Mouse (Mus musculus): ENCODE results near the gene A230072I06Rik.

The A230072I06Rik gene

DNA sequence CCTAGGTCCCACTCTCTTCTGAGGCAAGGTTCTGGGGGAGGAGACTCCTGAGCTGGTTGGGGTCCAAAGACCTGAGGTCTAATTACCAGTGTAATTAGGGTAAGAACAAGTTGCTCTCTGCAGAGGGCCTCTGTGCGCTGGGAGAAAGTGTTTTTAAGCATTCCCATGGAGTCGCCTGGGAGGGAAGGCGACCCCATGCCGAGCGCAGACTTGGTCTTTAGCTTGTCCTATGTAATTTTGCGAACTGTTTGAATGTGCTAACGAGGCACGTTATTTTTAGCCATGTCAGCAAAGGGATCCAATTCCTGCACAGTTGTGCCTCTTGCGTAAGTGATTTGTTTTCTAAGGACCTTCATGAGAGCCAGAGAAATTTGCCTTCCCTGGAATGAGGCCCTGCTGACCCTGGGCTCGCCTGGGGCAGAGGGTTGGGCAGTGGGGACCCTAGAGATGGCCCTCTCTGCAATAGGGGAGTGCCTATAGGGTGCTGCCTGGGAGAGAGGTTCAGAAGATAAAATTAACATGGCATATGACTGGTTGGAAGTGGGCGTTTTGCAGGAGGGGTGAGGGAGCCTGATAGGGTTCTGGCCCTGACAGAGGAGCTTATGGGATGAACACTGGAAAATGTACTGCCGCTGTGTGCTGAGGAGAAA, at the start of gene A230072I06Rik:
A230072I06Rik (plus strand) TSS at position 157 of the 650 bp plus-strand sequence.
- in situ Hi-C loops (cut with MboI, MseI), result no loop called here

DNA sequence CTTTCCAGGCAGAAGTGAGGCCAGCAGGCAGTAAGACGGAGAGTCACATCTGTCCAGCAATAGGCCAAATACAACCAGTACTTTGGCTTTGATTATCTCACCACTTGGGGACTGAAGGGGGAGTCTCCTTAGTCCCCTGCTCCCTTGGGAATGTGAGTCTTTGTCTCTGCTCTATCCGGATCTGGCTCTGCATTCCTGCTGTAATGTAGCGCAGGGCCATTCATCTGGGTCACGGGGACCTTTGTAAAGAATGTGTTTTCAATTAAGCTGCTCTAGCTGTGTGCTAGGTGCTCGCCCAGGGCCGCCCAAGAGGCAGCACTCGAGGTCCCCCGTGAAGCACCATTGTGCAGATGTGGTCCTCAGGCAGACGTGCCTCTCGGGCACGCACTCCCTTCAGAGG, 44.6 kb upstream of the A230072I06Rik start:
- in situ Hi-C loops (cut with MboI, MseI), result loop anchor here (5.0 kb wide), 1 partner anchor 47 kb away; no protein-coding TSS in a partner anchor

DNA sequence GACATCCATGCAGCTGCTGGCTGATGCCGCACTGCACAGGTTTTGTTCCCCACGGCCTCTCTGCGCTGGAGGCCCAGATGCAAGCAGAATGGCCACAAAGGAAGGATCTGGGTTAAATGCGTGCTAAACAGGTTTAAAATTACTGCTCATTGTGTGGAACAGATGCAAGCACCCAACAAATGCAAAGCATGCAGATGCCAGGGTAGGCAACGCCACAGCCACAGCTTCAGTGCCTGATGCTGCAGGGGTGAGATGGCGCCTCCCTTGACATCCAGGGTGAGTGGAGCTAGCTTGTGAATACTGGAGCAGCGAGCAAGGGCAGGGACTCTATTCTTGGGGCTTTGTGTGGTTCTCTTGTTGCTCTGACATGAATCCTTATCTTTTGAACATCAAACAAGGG, 39.8 kb upstream of the A230072I06Rik start:
- in situ Hi-C loops (cut with MboI, MseI), result no loop called here

DNA sequence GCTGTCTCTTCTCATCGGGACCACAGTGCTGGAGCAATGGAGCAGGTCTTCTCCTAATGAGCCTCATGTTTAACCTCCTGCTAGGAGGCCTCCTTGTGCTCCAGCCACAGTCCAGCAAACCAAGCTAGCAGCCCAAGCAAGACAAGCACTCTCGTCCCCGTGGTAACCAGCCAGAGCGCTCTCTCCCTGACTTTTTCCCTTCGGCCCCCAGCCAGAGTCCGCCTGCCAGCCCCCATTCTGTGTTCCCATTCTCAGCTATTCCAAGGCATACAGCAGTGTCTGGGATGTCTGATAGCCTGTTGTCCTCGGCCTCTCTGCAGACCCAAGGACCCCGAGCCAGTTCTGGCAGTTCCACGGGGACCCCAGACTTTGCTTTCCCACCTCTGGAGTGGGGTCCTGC, 38.5 kb upstream of the A230072I06Rik start:
- in situ Hi-C loops (cut with MboI, MseI), result no loop called here

DNA sequence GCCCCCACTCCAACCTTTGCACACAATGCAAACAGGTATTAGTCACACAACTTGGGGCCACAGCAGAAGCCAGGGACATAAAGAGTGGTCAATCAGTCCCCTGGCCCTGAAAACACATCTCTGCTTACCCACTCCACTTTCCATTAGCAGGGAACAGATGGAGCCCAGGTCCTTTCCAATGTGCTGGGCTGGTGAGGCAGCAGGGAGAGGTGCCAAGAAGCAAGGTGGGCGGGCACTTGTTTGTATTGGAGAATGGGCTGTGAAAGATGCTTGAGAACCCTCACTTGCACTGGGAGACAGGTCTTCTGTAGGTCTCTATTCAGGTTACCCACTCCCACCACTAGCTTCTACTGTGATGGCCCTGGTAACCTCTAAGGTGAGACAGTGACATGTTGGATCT, 34.9 kb upstream of the A230072I06Rik start:
- in situ Hi-C loops (cut with MboI, MseI), result no loop called here

DNA sequence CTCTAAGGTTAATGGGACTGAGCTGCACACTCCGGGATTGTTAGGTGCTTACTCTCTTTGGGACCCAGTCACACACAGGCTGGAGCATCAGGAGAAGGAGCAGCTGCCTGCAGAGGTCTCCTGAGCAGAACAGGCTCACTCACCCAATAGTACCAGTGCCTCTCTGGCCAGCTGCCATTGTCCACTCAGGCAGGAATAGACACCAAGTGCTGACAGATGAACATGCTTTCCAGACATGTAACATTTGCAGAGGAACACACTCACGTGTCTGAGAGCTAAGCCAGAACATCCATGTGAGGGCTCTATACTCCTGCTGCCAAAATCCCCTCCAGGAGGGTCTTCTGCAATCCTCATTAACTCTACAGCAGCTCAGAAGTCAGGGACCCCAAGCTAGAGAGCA, 18.7 kb upstream of the A230072I06Rik start:
- in situ Hi-C loops (cut with MboI, MseI), result no loop called here

DNA sequence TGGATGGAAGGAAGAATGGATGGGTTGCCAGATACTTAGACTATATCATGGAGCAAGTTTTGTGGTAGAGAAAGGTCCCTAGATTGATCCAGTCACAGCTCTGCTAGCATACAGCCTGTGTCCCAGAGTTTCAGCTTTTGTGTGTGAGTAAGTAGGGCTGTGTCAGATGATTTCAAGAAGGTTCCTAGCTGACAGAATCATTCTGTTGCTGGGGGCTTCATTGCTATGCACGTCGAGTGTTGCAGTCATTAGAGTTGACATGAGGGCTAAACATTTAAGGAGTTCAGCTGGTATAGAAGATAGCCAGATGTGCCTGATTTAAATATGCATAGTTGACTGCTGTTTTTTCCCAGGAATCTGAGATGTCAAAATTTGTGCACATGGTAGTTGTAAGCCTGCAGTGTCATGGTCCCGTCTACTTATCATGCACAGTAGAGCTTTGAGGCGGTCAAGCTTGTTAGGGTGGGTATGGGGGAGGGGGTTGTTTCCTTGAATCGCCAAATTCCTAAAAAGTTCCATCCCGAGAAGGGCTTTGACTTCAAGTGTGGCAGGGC, 18.1 kb upstream of the A230072I06Rik start:
- in situ Hi-C loops (cut with MboI, MseI), result no loop called here

DNA sequence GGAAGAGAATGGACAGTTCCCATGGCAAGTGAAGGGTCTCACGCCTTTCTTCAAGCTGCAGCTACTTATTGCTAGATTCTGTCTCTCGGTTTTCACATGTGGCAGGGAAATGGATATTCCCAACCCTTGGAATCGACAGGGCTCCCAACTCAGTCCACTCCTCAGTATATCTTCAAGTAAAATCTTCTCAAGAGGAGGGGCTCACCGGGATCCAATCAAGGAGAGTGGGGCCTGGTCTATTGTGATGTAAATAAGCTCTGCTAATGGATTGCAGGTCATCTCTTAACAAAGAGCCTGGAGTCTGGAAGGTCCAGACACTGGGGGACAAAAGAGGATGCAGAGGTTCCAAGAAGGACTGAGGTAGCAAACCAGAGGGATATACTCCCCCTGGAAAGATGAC, 17.1 kb upstream of the A230072I06Rik start:
- in situ Hi-C loops (cut with MboI, MseI), result no loop called here

DNA sequence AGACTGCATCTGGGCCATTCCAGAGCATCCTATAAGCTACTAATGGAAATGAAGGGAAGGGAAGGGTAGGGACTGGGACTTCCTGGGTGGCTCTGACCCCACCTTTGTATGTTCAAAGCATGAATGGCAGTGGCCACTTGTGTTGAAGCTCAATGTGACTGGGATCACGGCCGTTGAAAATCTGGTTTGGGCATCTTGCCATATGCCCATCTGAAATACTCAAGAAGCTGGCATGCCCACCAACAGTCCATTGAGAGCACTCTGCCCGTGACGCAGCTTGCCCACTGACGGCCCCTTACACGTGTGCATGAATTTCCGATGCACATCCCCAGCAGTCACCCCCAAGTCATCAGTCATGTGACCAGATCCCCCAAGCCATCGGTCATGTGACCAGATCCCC, 13.6 kb upstream of the A230072I06Rik start:
- in situ Hi-C loops (cut with MboI, MseI), result no loop called here

DNA sequence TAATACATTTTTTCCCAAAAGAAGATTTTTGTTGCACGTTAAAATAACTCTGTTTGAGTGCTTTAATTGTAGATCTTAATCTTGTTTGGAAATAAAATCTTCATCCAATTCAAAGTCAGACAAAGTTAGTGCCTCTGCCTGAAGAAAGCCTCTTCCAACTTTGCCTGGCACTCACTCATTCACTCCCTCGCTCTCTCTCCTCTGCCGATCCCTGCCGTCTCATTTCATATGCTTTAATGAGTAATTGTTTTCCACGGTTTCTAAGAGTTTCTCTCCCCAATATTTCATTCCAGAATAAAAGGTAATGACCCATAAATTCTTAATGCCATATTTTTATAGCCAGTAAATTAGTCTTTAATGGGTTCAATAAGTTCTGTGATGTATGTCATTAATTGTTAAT, 10.8 kb upstream of the A230072I06Rik start:
- in situ Hi-C loops (cut with MboI, MseI), result no loop called here

DNA sequence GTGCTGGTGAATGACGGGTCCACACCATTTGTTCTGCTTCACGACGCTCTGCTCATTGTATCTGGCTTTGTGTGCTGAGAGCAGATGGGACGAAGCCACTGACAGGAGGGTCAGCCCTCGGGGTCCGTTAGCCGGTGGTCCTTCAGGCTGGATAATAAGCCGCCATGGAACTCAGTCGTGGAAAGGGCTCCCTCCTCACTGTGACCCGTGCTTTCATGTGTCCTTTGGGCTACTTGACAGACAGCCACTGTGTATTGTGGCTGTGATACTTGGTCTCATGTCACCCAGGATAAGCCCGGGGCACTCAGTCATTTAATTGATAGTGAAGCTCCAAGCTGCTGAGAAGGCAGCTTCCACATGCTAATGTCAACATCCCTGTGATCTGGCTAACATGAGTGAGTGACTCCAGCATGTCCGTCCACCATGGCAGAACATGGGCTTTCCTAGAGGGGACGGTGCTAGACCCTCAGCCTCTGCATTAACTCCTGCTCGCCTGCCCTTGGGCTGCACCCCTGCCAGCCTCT, 10.3 kb upstream of the A230072I06Rik start:
- in situ Hi-C loops (cut with MboI, MseI), result no loop called here

DNA sequence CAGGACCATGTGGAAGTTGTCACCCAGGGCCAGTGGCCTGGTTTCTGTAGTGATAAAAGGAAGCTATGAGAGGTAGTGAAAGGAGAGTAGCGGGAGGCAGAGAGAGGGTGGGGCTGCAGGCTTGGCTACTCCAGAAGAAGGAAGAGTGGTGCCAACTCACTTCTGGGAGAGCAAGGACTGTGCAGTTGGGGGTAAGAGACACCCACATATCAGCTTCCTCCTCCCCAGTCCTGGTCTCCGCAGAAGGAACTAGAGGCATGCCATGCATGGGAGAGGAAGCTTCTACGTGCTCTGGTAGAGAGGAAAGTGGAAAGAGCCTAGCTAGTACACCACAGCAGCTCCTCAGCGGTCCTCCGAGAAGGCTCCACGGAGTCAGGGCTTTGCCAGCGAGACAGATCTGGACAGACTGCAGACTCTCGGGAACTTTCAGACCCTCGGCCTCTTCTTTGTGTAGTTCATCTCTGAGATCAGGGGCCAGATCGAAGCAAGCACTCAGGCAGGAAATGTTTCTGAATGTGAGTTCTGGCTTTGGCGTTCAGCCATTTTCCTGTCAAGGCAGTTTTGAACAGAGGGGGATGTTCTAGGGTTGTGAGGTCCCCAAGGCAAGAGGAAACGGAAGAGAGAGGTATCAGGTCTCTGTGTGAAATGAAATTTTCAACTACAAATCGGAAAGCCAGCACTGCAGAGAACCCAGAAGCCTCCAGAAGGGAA, 1.0 kb downstream of the A230072I06Rik start:
- in situ Hi-C loops (cut with MboI, MseI), result loop anchor here (10.0 kb wide), 1 partner anchor 1645 kb away; no protein-coding TSS in a partner anchor

DNA sequence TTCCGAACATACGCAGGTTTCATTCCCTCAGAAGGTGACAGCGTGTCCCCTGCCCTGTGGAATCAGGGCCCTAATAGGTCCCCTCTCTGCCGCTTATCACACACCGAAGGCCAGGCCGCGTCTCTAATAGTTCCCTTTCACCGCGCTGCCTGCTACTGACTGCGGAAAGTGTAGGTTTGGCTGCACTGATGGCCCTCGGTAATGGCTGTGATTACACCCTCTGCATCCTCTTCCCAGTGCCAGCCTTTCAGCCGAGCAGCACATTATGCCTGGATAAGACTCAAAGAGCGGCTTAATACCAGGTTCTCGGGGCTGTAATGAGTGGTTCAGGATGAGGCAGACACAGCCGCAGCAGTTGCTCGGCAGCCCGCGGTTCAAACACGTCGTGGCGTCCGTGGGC, 3.5 kb downstream of the A230072I06Rik start:
- in situ Hi-C loops (cut with MboI, MseI), result loop anchor here (10.0 kb wide), 1 partner anchor 1647 kb away; no protein-coding TSS in a partner anchor

DNA sequence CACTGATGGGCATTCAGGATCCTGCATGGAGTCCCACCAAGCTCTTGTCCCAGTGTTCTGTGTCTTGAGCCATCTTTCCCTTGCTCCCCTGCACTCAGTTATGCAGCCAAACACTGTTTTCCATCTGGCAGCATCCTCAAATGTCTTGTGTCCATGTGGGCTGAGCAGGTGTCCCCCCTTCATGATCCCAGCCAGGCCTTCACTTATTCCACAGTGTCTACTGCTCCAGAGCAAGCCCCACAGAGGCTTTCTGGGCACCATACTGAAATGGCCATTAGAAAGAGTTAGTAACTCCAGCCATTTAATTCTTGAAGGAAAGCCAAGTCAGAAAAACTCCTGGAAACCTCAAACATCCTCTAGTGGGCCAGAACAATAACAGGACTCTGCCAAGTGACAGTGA, 11.9 kb downstream of the A230072I06Rik start:
- in situ Hi-C loops (cut with MboI, MseI), result no loop called here

DNA sequence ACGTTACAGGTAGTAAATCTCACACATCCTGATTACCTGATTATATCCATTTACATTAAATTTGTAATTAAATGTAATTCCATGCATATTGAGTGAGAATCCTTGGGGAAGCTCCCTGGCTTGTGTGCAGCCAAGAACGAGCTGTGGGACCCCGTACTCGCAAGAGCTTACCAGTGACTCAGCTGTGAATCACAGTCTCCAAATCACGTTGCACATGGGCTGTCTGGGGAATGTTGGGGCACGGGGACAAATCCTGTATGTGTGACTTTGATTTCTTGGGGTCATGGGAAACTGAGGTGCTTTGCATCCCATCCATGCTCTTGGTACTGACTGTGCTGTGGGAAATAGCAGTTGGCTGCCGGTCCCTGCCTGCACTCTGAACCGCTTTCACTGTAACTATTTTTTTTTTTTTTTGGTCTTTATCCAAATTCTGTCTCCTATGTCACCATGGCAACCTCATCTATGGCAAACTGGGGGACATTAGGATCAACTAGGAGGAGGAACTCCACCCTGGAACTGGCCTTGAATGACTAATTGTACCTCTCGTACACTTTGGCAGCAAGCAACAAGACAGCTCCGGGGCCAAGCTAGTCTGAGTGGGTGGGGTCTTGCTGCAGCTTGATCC, 19.8 kb downstream of the A230072I06Rik start:
- in situ Hi-C loops (cut with MboI, MseI), result no loop called here

DNA sequence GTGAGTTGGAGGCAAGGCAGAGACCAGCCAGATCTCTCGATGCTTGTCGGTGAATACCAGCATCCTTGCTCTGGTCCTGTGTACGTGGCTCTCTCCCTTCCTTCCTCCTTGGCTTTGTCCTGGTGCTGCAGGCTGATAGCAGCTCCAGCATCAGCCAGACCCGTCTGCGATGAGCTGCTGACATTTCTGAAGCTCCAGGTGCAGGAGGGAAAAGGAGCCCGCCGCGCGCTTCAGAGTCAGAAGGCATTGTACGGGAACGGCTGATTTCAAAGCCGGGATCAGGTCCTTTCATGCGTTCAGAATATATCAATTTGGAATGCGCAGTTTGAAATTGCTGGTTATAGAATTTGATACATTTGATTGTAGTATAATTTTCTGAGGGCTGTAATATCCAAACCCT, 23.4 kb downstream of the A230072I06Rik start:
- in situ Hi-C loops (cut with MboI, MseI), result no loop called here

DNA sequence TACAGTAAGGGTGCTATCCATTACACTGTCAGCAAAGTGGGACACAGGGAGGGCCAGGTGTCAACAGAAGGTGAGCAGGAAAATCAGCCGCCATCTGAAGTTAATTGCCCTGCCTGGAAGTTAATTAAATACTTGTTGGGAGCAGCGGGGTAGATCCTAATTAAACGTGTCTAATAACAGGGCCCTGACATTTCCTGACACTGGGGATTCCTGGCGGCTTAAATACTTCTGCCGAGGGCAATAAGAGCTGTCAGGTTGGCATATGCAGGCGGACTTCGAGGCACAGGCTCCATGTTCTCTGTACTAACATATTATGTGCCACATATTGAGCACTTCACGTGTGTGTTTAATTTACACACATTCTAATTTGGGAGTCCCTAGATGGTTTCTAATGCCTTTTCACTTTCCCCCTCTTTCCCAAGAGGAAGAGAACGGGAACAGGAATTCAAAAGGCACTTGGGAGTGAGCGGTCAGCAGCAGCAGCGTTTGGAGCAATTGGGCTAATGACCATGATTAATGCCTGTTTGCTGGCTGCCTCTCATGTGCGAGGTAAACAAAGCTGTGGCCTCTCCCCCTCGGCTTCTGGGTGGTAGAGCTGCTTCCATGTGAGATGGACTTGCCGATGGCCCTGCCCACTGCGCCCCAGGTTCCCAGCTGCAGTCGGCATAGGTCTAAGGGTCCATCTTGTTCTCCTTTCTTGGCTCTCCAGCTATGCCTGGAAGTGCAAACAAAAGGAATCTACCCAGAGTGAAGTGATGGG, 34.5 kb downstream of the A230072I06Rik start:
- in situ Hi-C loops (cut with MboI, MseI), result no loop called here

DNA sequence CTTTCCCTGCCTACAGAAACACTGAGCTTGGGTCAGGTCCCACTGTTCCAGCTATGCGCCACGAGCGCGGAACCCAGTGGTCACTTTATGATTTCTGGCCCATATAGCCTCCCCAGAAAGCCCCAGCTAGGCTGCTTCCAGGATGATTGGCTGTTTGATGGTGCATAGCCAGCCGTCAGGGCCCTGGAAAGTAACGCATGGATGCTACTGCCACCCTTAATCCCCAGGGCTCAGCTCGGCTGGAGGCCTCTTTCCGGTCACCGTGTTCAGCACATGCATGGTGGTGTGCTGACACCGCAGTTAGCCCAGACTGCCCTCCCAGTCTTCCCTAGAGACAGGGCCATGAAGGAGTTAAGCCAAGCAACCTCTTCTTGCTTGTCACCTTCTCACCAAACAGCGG, 35.6 kb downstream of the A230072I06Rik start:
- in situ Hi-C loops (cut with MboI, MseI), result no loop called here

DNA sequence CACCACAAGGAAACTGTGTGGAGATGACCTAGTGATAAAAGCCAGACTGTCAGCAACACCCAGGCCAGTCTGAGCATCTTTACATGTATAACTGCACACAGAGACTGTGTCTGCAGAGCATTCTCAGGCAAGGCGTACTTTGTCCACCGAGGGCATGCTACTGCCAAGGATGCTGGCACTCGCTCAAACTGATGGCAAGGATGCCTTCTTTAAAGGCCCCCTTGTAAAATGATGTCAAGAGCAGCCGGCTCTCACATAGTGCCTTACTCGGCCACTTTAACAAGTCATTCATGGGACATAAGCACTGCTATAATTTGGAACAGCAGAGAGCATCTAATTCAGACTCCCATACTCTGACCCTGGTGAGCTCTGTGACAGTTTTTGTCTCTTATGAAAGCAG, 36.6 kb downstream of the A230072I06Rik start:
- in situ Hi-C loops (cut with MboI, MseI), result no loop called here

DNA sequence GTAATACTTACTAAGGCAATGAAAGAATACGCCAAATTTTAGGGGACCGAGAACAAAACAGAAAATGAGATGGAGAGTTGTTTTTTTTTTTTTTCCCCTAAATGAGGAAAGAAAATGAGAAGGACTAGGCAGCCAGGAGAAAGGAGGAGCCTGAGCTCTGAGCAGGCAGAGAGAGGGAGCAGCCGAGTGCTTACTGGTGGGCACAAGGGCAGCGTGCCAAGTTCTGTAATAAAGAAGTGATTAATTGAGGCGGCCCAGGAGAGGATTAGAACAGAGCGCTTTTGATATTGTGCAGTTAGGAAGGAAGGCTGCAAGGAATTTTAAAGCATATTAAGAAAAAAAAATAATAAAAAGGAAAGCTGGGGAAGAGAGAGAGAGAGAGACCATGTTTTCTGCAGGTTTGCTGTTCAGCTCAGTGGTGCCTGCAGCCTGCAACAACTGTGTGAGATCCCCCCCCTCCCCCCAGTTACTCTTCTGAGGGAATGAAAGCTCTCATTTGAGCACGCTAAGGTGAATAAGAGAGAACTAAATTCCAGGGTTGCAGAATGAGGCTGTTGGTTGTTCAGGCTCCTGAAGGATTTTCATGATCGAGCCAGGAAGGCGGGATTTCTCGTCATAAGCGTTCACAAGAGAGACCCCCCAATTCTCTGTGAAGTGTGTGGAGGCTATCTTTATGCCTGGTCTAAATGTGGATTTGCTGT, 41.3 kb downstream of the A230072I06Rik start:
- in situ Hi-C loops (cut with MboI, MseI), result no loop called here

DNA sequence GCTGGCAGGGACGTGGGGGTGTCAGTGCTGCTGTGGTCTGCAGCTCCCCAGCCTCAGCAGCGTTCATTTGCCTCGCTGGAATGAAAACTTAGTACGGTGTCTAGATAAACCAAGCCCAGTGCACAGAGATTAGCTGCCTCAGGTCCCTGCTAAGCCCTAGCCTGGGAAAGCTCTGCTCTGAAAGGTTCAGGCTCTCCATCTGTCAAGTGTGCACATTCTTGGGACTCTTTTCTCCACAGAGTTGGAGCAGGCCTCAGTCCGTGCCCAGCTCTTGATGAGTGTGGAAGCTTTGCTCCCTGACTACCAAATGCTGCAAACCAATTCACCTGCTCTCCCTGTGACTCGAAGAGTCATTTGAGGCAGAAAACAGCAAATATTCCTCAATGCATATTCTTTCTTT, 43.5 kb downstream of the A230072I06Rik start:
- in situ Hi-C loops (cut with MboI, MseI), result no loop called here

Measured in T-helper 1 cell (primary cell).